Mouse (Mus musculus) CH12.LX (cell line): ENCODE data around the gene Reep1.
"Not testable (repeated sequence)": the region's sequence is repeated elsewhere in the genome, so short reads cannot be mapped to it uniquely, and the experiment has no call there.

Source experiments
- CTCF ChIP-seq, 2 experiments: IDR thresholded peaks in 1 of 2; conservative IDR thresholded peaks in 1 of 2; 2 replicates each; pipeline ENCODE4 v1.5.1; 2011 to 2012; ENCODE audit warnings: low read depth in 2 of 2, low read length in 2 of 2, improper control_type of control experiment in 1 of 2, inconsistent platforms in 1 of 2, mild to moderate bottlenecking in 1 of 2, moderate library complexity in 1 of 2
- EP300 ChIP-seq: IDR thresholded peaks from 2 replicates; pipeline ENCODE4 v1.6.1; 2011; ENCODE audit warnings: low read length, improper control_type of control experiment
- ETS1 ChIP-seq: conservative IDR thresholded peaks from 2 replicates; pipeline ENCODE4 v1.6.1; 2012; ENCODE audit warnings: low read depth, mild to moderate bottlenecking, inconsistent platforms, low read length, improper control_type of control experiment, moderate library complexity
- JUND ChIP-seq: conservative IDR thresholded peaks from 2 replicates; pipeline ENCODE4 v1.6.1; 2011; ENCODE audit warnings: low read depth, low read length, improper control_type of control experiment
- MAFK ChIP-seq: IDR thresholded peaks from 2 replicates; pipeline ENCODE4 v1.6.1; 2011; ENCODE audit warnings: low read length, improper control_type of control experiment; ENCODE audit not compliant: insufficient replicate concordance
- POLR2A ChIP-seq: IDR thresholded peaks from 2 replicates; pipeline ENCODE4 v1.6.1; 2011; ENCODE audit warnings: low read depth, mild to moderate bottlenecking, improper control_type of control experiment, low read length
- USF2 ChIP-seq: conservative IDR thresholded peaks from 2 replicates; pipeline ENCODE4 v1.6.1; 2011; ENCODE audit warnings: low read depth, low read length, improper control_type of control experiment

DNA sequence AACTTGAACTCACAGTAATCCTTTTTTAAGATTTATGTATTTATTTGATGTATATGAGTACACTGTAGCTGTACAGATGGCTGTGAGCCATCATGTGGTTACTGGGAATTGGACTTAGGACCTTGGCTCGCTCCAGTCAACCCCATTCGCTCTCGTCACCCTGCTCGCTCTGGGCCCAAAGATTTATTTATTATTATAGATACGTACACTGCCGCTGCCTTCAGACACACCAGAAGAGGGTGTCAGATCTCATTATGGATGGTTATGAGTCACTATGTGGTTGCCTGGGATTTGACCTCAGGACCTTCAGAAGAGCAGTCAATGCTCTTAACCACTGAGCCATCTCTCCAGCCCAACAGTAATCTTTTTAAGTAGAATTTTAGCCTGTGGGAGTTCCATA lies 139.5 kb downstream of the Reep1 start:
- not testable (repeated sequence) for TF ChIP-seq EP300; POLR2A; USF2; JUND; MAFK; CTCF (conservative IDR thresholded peaks at IDR 0.05 in 1 of 2, IDR thresholded peaks at IDR 0.05 in 1 of 2; ENCODE audit: low read depth in 2 of 2, low read length in 2 of 2); ETS1
